Mouse (Mus musculus): ENCODE data around the gene Vasn.

DNA sequence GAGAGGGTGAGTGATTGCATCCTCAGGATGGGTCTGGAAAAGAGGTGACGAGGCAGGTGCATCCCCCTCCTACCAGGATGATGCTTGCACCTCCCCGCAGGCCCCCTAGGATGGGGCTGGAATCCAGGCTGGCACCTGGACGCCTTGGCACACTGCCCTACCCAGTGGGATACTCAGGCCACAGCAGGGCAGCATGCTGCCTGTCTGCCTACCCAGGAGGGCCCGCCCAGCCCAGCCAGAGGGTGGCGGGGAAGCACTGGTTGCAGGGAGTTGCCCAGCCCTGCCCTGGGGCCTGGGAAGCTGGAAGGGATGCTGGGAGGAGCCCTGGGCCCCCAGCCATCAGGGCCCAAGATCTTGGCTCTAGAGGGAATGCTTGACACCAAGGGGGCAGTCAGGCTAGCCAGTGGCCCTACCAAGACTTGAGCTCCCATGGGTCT, 44.2 kb upstream of the Vasn start:
- TF ChIP-seq CTCF (IDR thresholded peaks at IDR 0.05; ENCODE audit: low read depth, low read length) (no peak), POLR2A (IDR thresholded peaks at IDR 0.05; ENCODE audit: borderline replicate concordance, low read depth, low read length) (no peak)
